In genomic region chr6:50566141-50566996, GRCm38 (mm10) we compare ENCODE assay signal across 8 mouse cellular contexts. TPM values are rescaled to one million over a fixed set of nuclear protein-coding genes. Genes with fewer than 3 reads are reported as not detected.
A peak's percentile ranks its signal among the peaks of the same experiment; 100 is the strongest.
DNase-seq lines count a peak whose midpoint lies in the region; ATAC-seq lines count a peak whose summit lies in the region.

Gene Cycs (minus strand): TSS chr6:50566538.

- peak within 1 kb of the TSS; percentile 80 for H3K4me3 ChIP-seq in hindbrain, embryonic 15.5 days

- H3K9me3 ChIP-seq in hindbrain, embryonic 15.5 days = no peaks in the 10 kb centered on the region

- H3K4me2 ChIP-seq in hindbrain, embryonic 15.5 days = peak within 1 kb of the TSS; percentile 67

- peaks cover 21% of the 10 kb centered on the region for H3K36me3 ChIP-seq in hindbrain, embryonic 15.5 days

- peak; percentile 98 for DNase-seq in T-cell, adult 2 months (ENCODE audit: low spot score)
- peak; percentile 99 for DNase-seq in cerebellum, postnatal 36 days
- peak; percentile 98 to 100 for DNase-seq in frontal cortex, postnatal 36 days (ENCODE audit: low spot score in 2 of 2)
- DNase-seq in left cerebral cortex, adult 11 months (ENCODE audit: low spot score) = peak; percentile 98
- peak; percentile 100 for DNase-seq in lung, postnatal 4 days
- peak; percentile 100 for DNase-seq in retina, postnatal 7 days (ENCODE audit: low read depth, low spot score)
- DNase-seq in urinary bladder, adult 2 months (ENCODE audit: low spot score) = peak; percentile 97

- peak within 1 kb of the TSS; percentile 91 for H3K9ac ChIP-seq in hindbrain, embryonic 15.5 days

- under 1% methylated on average over 78 of the region's 78 CpGs for WGBS in hindbrain, embryonic 15.5 days

- no peaks in the 10 kb centered on the region for H3K27me3 ChIP-seq in hindbrain, embryonic 15.5 days

- ATAC-seq in hindbrain, embryonic 15.5 days (ENCODE audit: low FRiP score, low read depth) = peak; percentile 99

- H3K27ac ChIP-seq in hindbrain, embryonic 15.5 days (replicated peaks) = peak within 1 kb of the TSS; percentile 91

- peaks cover 15% of the 10 kb centered on the region for H3K4me1 ChIP-seq in hindbrain, embryonic 15.5 days (replicated peaks)

RNA-seq across cellular contexts. Expression of gene Cycs, which starts in this region (rescaled TPM):
- polyA plus RNA-seq in hindbrain, embryonic 15.5 days (2015; fragmentation: Nextera tagmentation; extraction: Ambion mirVana) = 74.0 and 82.9 TPM in 2 replicates
- 34.3 and 42.2 TPM in 2 replicates for polyA plus RNA-seq in urinary bladder, adult 2 months (2012; rRNA removed)

Comparison
In these comparisons a context has a peak if more than half of its experiments do, and no peak if none do; other contexts are left out.
1. Peak in every context shown above with its lines: DNase-seq, ATAC-seq, H3K4me3 ChIP-seq and H3K27ac ChIP-seq.